Mouse (Mus musculus) testis, adult 2 months (tissue): Measurements from ENCODE around the gene Clec2i.

Source experiments
- CTCF ChIP-seq: fragments of 200-500 bp; IDR thresholded peaks from 2 replicates; pipeline ENCODE4 v1.5.1; 2012; ENCODE audit warnings: low read depth, mild to moderate bottlenecking, inconsistent platforms, low read length, moderate library complexity; ENCODE audit not compliant: control insufficient read depth, insufficient read depth, insufficient replicate concordance
- POLR2A ChIP-seq: fragments of 200-500 bp; IDR thresholded peaks from 2 replicates; pipeline ENCODE4 v1.6.1; 2012; ENCODE audit warnings: low read depth, mild to moderate bottlenecking, inconsistent platforms, low read length, moderate library complexity; ENCODE audit not compliant: control insufficient read depth

GRCm38 (mm10) chr6:128852766-128853165 lies 34.6 kb upstream of the Clec2i start:
- TF ChIP-seq CTCF = no peak
- TF ChIP-seq POLR2A = no peak
